Mouse (Mus musculus): ENCODE data around the gene Src.

DNA sequence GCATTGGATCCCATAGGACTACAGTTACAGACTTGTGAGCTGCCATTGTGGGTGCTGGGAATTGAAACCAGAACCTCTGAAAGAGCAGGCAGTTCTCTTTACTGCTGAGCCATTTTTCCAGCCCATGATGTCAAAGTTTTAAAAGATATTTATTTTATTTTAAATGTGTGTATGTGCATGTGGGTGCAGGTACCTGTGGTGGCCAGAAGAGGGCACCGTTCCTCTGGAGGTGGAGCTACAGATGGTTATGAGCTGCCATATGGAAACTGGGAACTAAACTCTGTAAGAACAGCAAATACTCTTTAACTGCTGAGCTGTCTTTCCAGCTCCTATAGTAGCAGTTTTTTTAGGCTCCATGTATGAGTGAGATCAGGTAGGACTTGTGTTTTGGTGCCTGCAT lies 23.1 kb downstream of the Src start:
- no peak for TF ChIP-seq EP300 (IDR thresholded peaks at IDR 0.05; ENCODE audit: low read depth)
- TF ChIP-seq CTCF (IDR thresholded peaks at IDR 0.05; ENCODE audit: low read depth) = peak; percentile 23
